Mouse (Mus musculus) heart, postnatal 0 days (tissue): ENCODE results near the gene Gm20532. TPM values are rescaled to one million over a fixed set of nuclear protein-coding genes. Genes with fewer than 3 reads are reported as not detected.
"Not testable (repeated sequence)": the region's sequence is repeated elsewhere in the genome, so short reads cannot be mapped to it uniquely, and the experiment has no call there.

ENCODE experiments used
- ATAC-seq: fragments of 200-750 bp; cut with Nextera tagmentation; 2 replicates; pipeline ENCODE4 v1.8.0; 2017; ENCODE audit warnings: low read depth, moderate number of reproducible peaks, moderate library complexity; ENCODE audit not compliant: insufficient read depth
- DNase-seq: peaks from one replicate; pipeline ENCODE4 v3.0.0-alpha.2; 2016; ENCODE audit warnings: low spot score
- H3K27ac ChIP-seq: fragments of 300-500 bp; sonication (generic); 2 replicates; pipeline ENCODE4 v1.5.1; 2014; ENCODE audit warnings: low read depth, mild to moderate bottlenecking
- H3K27me3 ChIP-seq: fragments of 300-500 bp; sonication (generic); 2 replicates; pipeline ENCODE4 v1.6.1; 2014; ENCODE audit warnings: low read length, mixed read lengths; ENCODE audit not compliant: control insufficient read depth, insufficient read depth
- H3K36me3 ChIP-seq: fragments of 300-500 bp; sonication (generic); replicated peaks from 2 replicates; pipeline ENCODE4 v1.6.1; 2014; ENCODE audit warnings: low read length, mixed read lengths; ENCODE audit not compliant: control insufficient read depth, insufficient read depth
- H3K4me1 ChIP-seq: fragments of 300-500 bp; sonication (generic); 2 replicates; pipeline ENCODE4 v1.6.1; 2014; ENCODE audit warnings: antibody characterized with exemption; ENCODE audit not compliant: control insufficient read depth, insufficient read depth
- H3K4me2 ChIP-seq: fragments of 300-500 bp; sonication (generic); 2 replicates; pipeline ENCODE4 v1.6.1; 2014; ENCODE audit warnings: low read depth, mild to moderate bottlenecking, low read length, moderate library complexity
- H3K4me3 ChIP-seq: fragments of 300-500 bp; sonication (generic); 2 replicates; pipeline ENCODE4 v1.5.1; 2014; ENCODE audit warnings: low read depth, low read length
- H3K9ac ChIP-seq: fragments of 300-500 bp; sonication (generic); replicated peaks from 2 replicates; pipeline ENCODE4 v1.6.1; 2014; ENCODE audit warnings: low read depth, low read length, mixed read lengths
- H3K9me3 ChIP-seq: fragments of 300-500 bp; sonication (generic); replicated peaks from 2 replicates; pipeline ENCODE4 v1.6.1; 2016; ENCODE audit warnings: low read length; ENCODE audit not compliant: control insufficient read depth
- CTCF ChIP-seq: IDR thresholded peaks from 2 replicates; pipeline ENCODE4 v1.5.1; 2016; ENCODE audit warnings: antibody characterized with exemption, control low read depth, low read depth
- EP300 ChIP-seq: IDR thresholded peaks from 2 replicates; pipeline ENCODE4 v1.6.1; 2016; ENCODE audit warnings: antibody characterized with exemption, low read depth
- WGBS: fragments of 180-500 bp; shearing (Covaris S2); extraction: QIAGEN DNeasy Blood & Tissue Kit; methylation state at CpG from one replicate; pipeline ENCODE4 v1.1.7; 2014; 5-methylcytosine and 5-hydroxymethylcytosine counted together
- microRNA counts: library from miRNA; unstranded; fragments of <30 nt; microRNA quantifications from one replicate; lab custom pipeline; 2015
- microRNA-seq: library from miRNA; unstranded; fragments of <30 nt; microRNA quantifications from one replicate; pipeline ENCODE4, GENCODE M21; 2016
- polyA plus RNA-seq: library from polyadenylated mRNA; unstranded; fragments of >200 nt; fragmentation: Nextera tagmentation; extraction: Ambion mirVana; gene quantifications from 2 replicates; pipeline ENCODE4 v1.2.1, GENCODE M21; 2015
- total RNA-seq: library from RNA; depleted of rRNA; stranded (reverse); fragments of >200 nt; gene quantifications from 2 replicates; pipeline ENCODE4 v1.2.3, GENCODE M21; 2014; ENCODE audit warnings: low replicate concordance; rRNA removed

Gene Gm20532
- total and polyA plus RNA-seq, 2 experiments from 2014 or later, result not detected

GRCm38 (mm10) chr2:26661768-26662508, 75.5 kb downstream of the Gm20532 start:
- TF ChIP-seq EP300 (no peak), CTCF (no peak)
- ATAC-seq, result no peak
- WGBS, result 43% methylated on average over 29 of the region's 29 CpGs
- H3K4me2 ChIP-seq, result peak overlapping the region; percentile 53
- no peak for DNase-seq
- H3K27me3 ChIP-seq, result no peaks in the 10 kb centered on the region
- no peaks in the 10 kb centered on the region for H3K9me3 ChIP-seq
- H3K4me3 ChIP-seq, result peak overlapping the region; percentile 18
- no peak overlapping the region for H3K9ac ChIP-seq
- H3K4me1 ChIP-seq, result no peaks in the 10 kb centered on the region
- no peaks in the 10 kb centered on the region for H3K36me3 ChIP-seq
- no peak overlapping the region for H3K27ac ChIP-seq

DNA sequence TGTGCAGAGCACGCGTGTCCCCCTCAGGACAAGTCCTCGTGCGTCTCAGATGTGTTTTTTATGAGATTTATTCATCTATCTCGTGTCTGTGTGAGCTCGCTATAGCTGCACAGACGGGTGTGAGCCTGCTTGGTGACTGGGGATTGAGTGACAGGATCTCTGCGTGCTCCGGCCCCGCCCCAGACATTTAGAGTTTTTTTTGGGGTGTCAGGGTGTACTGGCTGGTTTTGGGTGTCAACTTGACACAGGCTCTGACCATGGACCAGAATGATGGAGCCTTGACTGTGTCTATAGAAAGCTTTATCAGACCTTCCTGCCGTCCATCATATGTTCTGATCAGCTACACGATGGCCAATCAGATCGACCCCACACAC, 76.1 kb downstream of the Gm20532 start:
- no peaks in the 10 kb centered on the region for H3K4me1 ChIP-seq
- H3K9me3 ChIP-seq, result no peaks in the 10 kb centered on the region
- no peak for ATAC-seq
- H3K27ac ChIP-seq, result no peak overlapping the region
- H3K4me2 ChIP-seq, result no peak overlapping the region
- H3K36me3 ChIP-seq, result no peaks in the 10 kb centered on the region
- no peak overlapping the region for H3K4me3 ChIP-seq
- WGBS, result 70% methylated on average over 13 of the region's 13 CpGs
- TF ChIP-seq CTCF, result no peak
- no peak for TF ChIP-seq EP300
- H3K27me3 ChIP-seq, result no peaks in the 10 kb centered on the region
- no peak overlapping the region for H3K9ac ChIP-seq
- DNase-seq, result no peak

DNA sequence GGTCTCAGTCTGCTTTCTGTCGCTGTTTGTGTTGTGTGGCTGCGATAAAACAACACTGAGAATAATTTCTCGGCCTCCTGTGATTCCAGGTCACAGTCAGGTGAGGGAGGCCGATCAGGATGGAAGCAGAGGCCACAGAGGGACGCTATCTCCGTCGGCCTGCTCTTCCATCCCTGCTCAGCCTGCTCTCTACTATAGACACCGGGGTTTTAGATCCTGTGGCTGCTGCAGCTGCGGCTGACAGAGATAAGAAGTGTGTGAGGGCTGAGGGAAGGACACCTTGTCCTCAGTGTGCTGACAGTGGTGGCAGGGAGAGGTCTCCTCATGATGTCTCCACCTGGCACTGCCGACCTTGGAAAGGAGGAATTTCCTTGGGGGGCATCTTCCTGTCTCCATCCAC, 76.7 kb downstream of the Gm20532 start:
- Histone ChIP-seq H3K27ac (no peak overlapping the region), H3K9me3 (no peaks in the 10 kb centered on the region), H3K36me3 (no peaks in the 10 kb centered on the region), H3K9ac (no peak overlapping the region), H3K4me2 (no peak overlapping the region), H3K4me3 (no peak overlapping the region), H3K27me3 (no peaks in the 10 kb centered on the region), H3K4me1 (no peaks in the 10 kb centered on the region)
- TF ChIP-seq CTCF, result no peak
- no peak for DNase-seq
- ATAC-seq, result no peak
- 40% methylated on average over 10 of the region's 10 CpGs for WGBS

GRCm38 (mm10) chr2:26663551-26663950, 77.1 kb downstream of the Gm20532 start:
- TF ChIP-seq CTCF, result peak; percentile 56
- H3K27ac ChIP-seq, H3K4me2 ChIP-seq, H3K36me3 ChIP-seq, H3K4me1 ChIP-seq, ATAC-seq, H3K9me3 ChIP-seq, H3K9ac ChIP-seq, H3K4me3 ChIP-seq, H3K27me3 ChIP-seq: not testable (repeated sequence)
- peak; percentile 30 for DNase-seq
- 68% methylated on average over 1 of the region's 1 CpGs for WGBS

GRCm38 (mm10) chr2:26668746-26669145, 82.3 kb downstream of the Gm20532 start:
- Histone ChIP-seq H3K9ac (no peak overlapping the region), H3K4me2 (no peak overlapping the region), H3K4me1 (no peaks in the 10 kb centered on the region), H3K36me3 (no peaks in the 10 kb centered on the region), H3K27me3 (no peaks in the 10 kb centered on the region), H3K9me3 (no peaks in the 10 kb centered on the region), H3K4me3 (no peak overlapping the region), H3K27ac (no peak overlapping the region)
- no peak for TF ChIP-seq EP300
- no peak for TF ChIP-seq CTCF
- ATAC-seq (no peak), DNase-seq (no peak)

GRCm38 (mm10) chr2:26671182-26671581, 84.7 kb downstream of the Gm20532 start, which contains the start of gene Lcn4:
Lcn4 (minus strand) TSS chr2:26671282.
- no peak for DNase-seq
- Histone ChIP-seq H3K9me3 (no peaks in the 10 kb centered on the region), H3K9ac (no peak within 1 kb of the TSS), H3K27me3 (no peaks in the 10 kb centered on the region), H3K27ac (no peak within 1 kb of the TSS), H3K36me3 (no peaks in the 10 kb centered on the region), H3K4me1 (no peaks in the 10 kb centered on the region), H3K4me2 (no peak within 1 kb of the TSS), H3K4me3 (no peak within 1 kb of the TSS)
- 79% methylated on average over 3 of the region's 3 CpGs for WGBS
- TF ChIP-seq EP300, result no peak
- TF ChIP-seq CTCF, result no peak
- no peak for ATAC-seq

MicroRNAs within 50 kb of the gene (microRNA counts, 519-probe panel; counts per million panel counts)
- microRNA mmu-miR-126-3p (lab: Ali Mortazavi, UCI) (10,488 counts per million, percentile 100 among the panel's probes with 10 or more counts), microRNA mmu-miR-126-5p (lab: Ali Mortazavi, UCI) (6,644 counts per million, percentile 81 among the panel's probes with 10 or more counts)

Small RNAs within 50 kb of the gene (microRNA-seq; reads per million reads assigned to microRNA genes)
- gene Mir126a (0.54 reads per million), gene Mir126b (not detected)

Other genes starting within 250 kb of the Gm20532 start
- 20.2 and 23.0 TPM in 2 replicates for gene Dnlz, start 234.5 kb upstream of the Gm20532 start, total RNA-seq
- gene Dnlz, start 234.5 kb upstream of the Gm20532 start, polyA plus RNA-seq, result 17.0 and 18.6 TPM in 2 replicates
- 1.5 TPM in 1 of 2 replicates, not detected in the other for gene Card9, start 225.7 kb upstream of the Gm20532 start, total RNA-seq
- 0.18 and 0.31 TPM in 2 replicates for gene Card9, start 225.7 kb upstream of the Gm20532 start, polyA plus RNA-seq
- 9.6 and 24.1 TPM in 2 replicates for gene Snapc4, start 206.0 kb upstream of the Gm20532 start, total RNA-seq
- gene Snapc4, start 206.0 kb upstream of the Gm20532 start, polyA plus RNA-seq, result 7.8 and 8.1 TPM in 2 replicates
- gene Entr1, start 197.3 kb upstream of the Gm20532 start, total RNA-seq, result 57.4 and 67.4 TPM in 2 replicates
- 56.4 and 57.2 TPM in 2 replicates for gene Entr1, start 197.3 kb upstream of the Gm20532 start, polyA plus RNA-seq
- gene Pmpca, start 197.3 kb upstream of the Gm20532 start, total RNA-seq, result 52.5 and 102 TPM in 2 replicates
- 91.1 and 99.2 TPM in 2 replicates for gene Pmpca, start 197.3 kb upstream of the Gm20532 start, polyA plus RNA-seq
- 16.7 and 22.0 TPM in 2 replicates for gene Inpp5e, start 177.4 kb upstream of the Gm20532 start, total RNA-seq
- 10.2 and 11.0 TPM in 2 replicates for gene Inpp5e, start 177.4 kb upstream of the Gm20532 start, polyA plus RNA-seq
- 48.3 and 49.0 TPM in 2 replicates for gene Sec16a, start 141.4 kb upstream of the Gm20532 start, total RNA-seq
- 7.1 and 7.5 TPM in 2 replicates for gene Sec16a, start 141.4 kb upstream of the Gm20532 start, polyA plus RNA-seq
- 54.0 and 63.3 TPM in 2 replicates for gene Notch1, start 70.0 kb upstream of the Gm20532 start, total RNA-seq
- 4.9 and 5.7 TPM in 2 replicates for gene Notch1, start 70.0 kb upstream of the Gm20532 start, polyA plus RNA-seq
- gene Egfl7, start 6.6 kb upstream of the Gm20532 start, total RNA-seq, result 375 and 401 TPM in 2 replicates
- 158 and 159 TPM in 2 replicates for gene Egfl7, start 6.6 kb upstream of the Gm20532 start, polyA plus RNA-seq
- gene Agpat2, start 17.8 kb downstream of the Gm20532 start, total RNA-seq, result 41.0 and 49.3 TPM in 2 replicates
- gene Agpat2, start 17.8 kb downstream of the Gm20532 start, polyA plus RNA-seq, result 23.9 and 24.1 TPM in 2 replicates
- 16.5 and 23.2 TPM in 2 replicates for gene Fam69b, start 41.8 kb downstream of the Gm20532 start, total RNA-seq
- 7.7 and 9.7 TPM in 2 replicates for gene Fam69b, start 41.8 kb downstream of the Gm20532 start, polyA plus RNA-seq
- not detected in 2 replicates for gene Lcn4, start 84.6 kb downstream of the Gm20532 start, total RNA-seq
- not detected in 2 replicates for gene Lcn4, start 84.6 kb downstream of the Gm20532 start, polyA plus RNA-seq